Mouse (Mus musculus) liver, postnatal 0 days (tissue): ENCODE results near the gene Pawr. TPM values are rescaled to one million over a fixed set of nuclear protein-coding genes. Genes with fewer than 3 reads are reported as not detected.

Source experiments
- ATAC-seq: fragments of 200-750 bp; cut with Nextera tagmentation; 2 replicates; pipeline ENCODE4 v1.8.0; 2017; ENCODE audit warnings: mild to moderate bottlenecking, moderate library complexity
- DNase-seq: peaks from one replicate; pipeline ENCODE4 v3.0.0-alpha.2; 2016
- H3K27ac ChIP-seq: fragments of 300-500 bp; sonication (generic); 2 replicates; pipeline ENCODE4 v1.5.1; 2014; ENCODE audit warnings: antibody characterized with exemption, moderate library complexity, mild to moderate bottlenecking, low read depth
- H3K27me3 ChIP-seq: fragments of 300-500 bp; sonication (generic); 2 replicates; pipeline ENCODE4 v1.6.1; 2014; ENCODE audit warnings: low read length, control low read depth, mixed read lengths; ENCODE audit not compliant: insufficient read depth
- H3K36me3 ChIP-seq: fragments of 300-500 bp; sonication (generic); replicated peaks from 2 replicates; pipeline ENCODE4 v1.6.1; 2014; ENCODE audit warnings: mild to moderate bottlenecking, control low read depth, low read length, moderate library complexity, mixed read lengths; ENCODE audit not compliant: insufficient read depth
- H3K4me1 ChIP-seq: fragments of 300-500 bp; sonication (generic); 2 replicates; pipeline ENCODE4 v1.6.1; 2014; ENCODE audit warnings: antibody characterized with exemption, mild to moderate bottlenecking, control low read depth; ENCODE audit not compliant: insufficient read depth
- H3K4me2 ChIP-seq: fragments of 300-500 bp; sonication (generic); 2 replicates; pipeline ENCODE4 v1.6.1; 2014; ENCODE audit warnings: low read depth, mild to moderate bottlenecking, low read length, moderate library complexity, mixed read lengths
- H3K4me3 ChIP-seq: fragments of 300-500 bp; sonication (generic); 2 replicates; pipeline ENCODE4 v1.5.1; 2014; ENCODE audit warnings: low read depth, low read length
- H3K9ac ChIP-seq: fragments of 300-500 bp; sonication (generic); replicated peaks from 2 replicates; pipeline ENCODE4 v1.6.1; 2014; ENCODE audit warnings: mild to moderate bottlenecking, moderate library complexity
- H3K9me3 ChIP-seq: fragments of 300-500 bp; sonication (generic); 2 replicates; pipeline ENCODE4 v1.6.1; 2016; ENCODE audit warnings: mild to moderate bottlenecking, control low read depth, low read length, mixed read lengths
- CTCF ChIP-seq: sonication (generic); IDR thresholded peaks from 2 replicates; pipeline ENCODE4 v1.5.1; 2016; ENCODE audit warnings: antibody characterized with exemption, low read depth
- EP300 ChIP-seq: IDR thresholded peaks from 2 replicates; pipeline ENCODE4 v1.6.1; 2016; ENCODE audit warnings: antibody characterized with exemption, low read depth, mild to moderate bottlenecking
- WGBS: fragments of 180-500 bp; shearing (Covaris S2); extraction: QIAGEN DNeasy Blood & Tissue Kit; methylation state at CpG from one replicate; pipeline ENCODE4 v1.1.7; 2014; ENCODE audit not compliant: insufficient replicate concordance; 5-methylcytosine and 5-hydroxymethylcytosine counted together
- polyA plus RNA-seq: library from polyadenylated mRNA; unstranded; fragments of >200 nt; fragmentation: Nextera tagmentation; extraction: Ambion mirVana; gene quantifications from 2 replicates; pipeline ENCODE4 v1.2.1, GENCODE M21; 2015

The Pawr gene
- polyA plus RNA-seq, 1 experiment from 2014 or later: 3.5 TPM

DNA sequence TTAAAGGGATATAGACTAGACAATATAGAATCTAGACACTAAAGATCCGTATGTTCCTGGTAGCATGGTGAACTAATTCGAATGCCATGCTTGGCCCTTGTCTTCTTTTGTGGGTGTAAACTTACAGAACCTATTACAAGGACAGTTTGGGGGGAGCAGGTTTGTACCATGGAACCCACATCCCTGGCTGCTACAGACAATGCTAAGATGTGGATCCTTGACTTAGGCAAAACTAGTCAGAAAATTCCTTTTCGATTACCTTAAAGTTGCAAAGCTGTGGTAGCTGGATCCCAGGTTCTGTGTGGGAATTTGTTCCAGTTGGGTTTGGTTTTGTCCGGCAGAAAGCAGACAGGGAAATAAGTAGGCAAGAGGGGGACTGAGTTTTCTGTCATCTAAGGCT lies 118.5 kb downstream of the Pawr start:
- Histone ChIP-seq H3K27ac (no peak overlapping the region), H3K4me1 (peaks cover 9% of the 10 kb centered on the region), H3K27me3 (no peaks in the 10 kb centered on the region), H3K36me3 (no peaks in the 10 kb centered on the region), H3K4me2 (no peak overlapping the region), H3K9me3 (no peaks in the 10 kb centered on the region), H3K9ac (no peak overlapping the region), H3K4me3 (no peak overlapping the region)
- 80% methylated on average over 4 of the region's 4 CpGs for WGBS
- no peak for TF ChIP-seq CTCF
- TF ChIP-seq EP300: no peak
- ATAC-seq: no peak
- no peak for DNase-seq

DNA sequence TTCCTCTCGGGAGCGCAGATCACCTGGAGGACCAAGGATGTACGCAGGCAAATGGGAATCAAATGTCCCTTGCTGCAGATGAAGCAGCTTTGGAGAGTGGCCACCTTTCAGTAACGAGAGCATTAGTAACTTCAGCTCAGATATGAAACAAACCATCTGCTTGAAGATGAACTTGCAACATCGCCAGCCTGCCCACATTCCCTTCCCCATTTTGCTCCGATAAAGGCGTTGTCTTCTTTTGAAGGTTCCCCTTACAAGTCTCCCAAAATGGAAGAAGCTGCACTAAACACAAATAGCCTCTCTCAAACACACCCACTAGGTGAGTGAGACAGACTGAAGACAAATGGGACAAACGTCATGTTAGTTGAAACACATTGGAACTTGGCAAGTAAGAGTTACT lies 119.6 kb downstream of the Pawr start:
- H3K27ac ChIP-seq: no peak overlapping the region
- TF ChIP-seq CTCF: no peak
- TF ChIP-seq EP300: no peak
- no peak overlapping the region for H3K4me3 ChIP-seq
- no peak overlapping the region for H3K4me2 ChIP-seq
- no peaks in the 10 kb centered on the region for H3K27me3 ChIP-seq
- peaks cover 6% of the 10 kb centered on the region for H3K4me1 ChIP-seq
- DNase-seq (no peak), ATAC-seq (no peak)
- no peaks in the 10 kb centered on the region for H3K36me3 ChIP-seq
- 76% methylated on average over 8 of the region's 8 CpGs for WGBS
- no peak overlapping the region for H3K9ac ChIP-seq
- no peaks in the 10 kb centered on the region for H3K9me3 ChIP-seq

DNA sequence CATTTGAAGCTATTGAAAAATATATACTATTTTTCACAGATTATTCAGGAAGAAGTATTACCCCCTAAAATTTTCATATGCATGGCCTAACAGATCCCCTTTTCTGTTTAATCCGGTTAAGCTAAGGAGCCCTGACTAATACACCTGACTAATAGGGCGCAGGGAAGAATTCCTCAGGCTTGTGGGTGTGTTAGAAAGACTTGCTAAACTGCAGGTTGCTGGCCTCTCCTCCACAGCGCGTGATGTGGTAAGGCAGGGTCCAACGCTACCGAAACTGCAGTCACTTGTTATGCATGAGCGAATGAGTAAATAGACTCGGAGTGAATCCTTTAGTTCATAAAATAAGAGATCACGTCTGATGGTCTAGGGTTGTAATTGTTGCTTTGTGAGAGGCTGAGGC lies 120.5 kb downstream of the Pawr start:
- H3K4me1 ChIP-seq: peaks cover 2% of the 10 kb centered on the region; the same call in 1 of the 2 replicates
- H3K27ac ChIP-seq: no peak overlapping the region
- no peak for DNase-seq
- H3K9me3 ChIP-seq: no peaks in the 10 kb centered on the region
- no peak overlapping the region for H3K4me3 ChIP-seq
- 84% methylated on average over 9 of the region's 9 CpGs for WGBS
- TF ChIP-seq EP300: no peak
- TF ChIP-seq CTCF: no peak
- no peaks in the 10 kb centered on the region for H3K27me3 ChIP-seq
- H3K36me3 ChIP-seq: no peaks in the 10 kb centered on the region
- no peak for ATAC-seq
- no peak overlapping the region for H3K9ac ChIP-seq
- H3K4me2 ChIP-seq: no peak overlapping the region

DNA sequence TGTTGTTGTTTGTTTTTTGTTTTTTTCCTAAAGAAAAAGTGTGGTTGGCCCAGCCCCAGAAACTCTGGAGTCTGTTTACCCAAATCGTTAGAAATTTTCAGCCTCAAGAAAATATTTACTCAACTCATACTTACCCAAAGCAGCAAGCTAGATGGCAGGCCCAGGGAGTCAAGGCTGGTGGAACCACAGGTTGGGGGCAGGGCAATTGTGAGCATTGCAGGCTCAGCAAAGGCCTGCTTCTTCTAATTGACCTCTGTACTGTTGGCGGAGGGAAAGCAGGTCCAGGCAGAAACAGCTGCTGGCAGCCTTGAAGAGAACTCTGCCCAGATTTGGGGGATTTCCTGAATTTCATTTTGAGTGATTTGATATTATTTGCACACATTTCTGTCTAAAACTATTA lies 121.6 kb downstream of the Pawr start:
- H3K27ac ChIP-seq: no peak overlapping the region
- ATAC-seq (peak; percentile 74), DNase-seq (peak; percentile 54)
- 51% methylated on average over 2 of the region's 2 CpGs for WGBS
- H3K9me3 ChIP-seq: no peaks in the 10 kb centered on the region
- no peak for TF ChIP-seq CTCF
- no peak for TF ChIP-seq EP300
- no peak overlapping the region for H3K4me3 ChIP-seq
- H3K36me3 ChIP-seq: no peaks in the 10 kb centered on the region
- peaks cover 2% of the 10 kb centered on the region; the same call in 1 of the 2 replicates for H3K4me1 ChIP-seq
- H3K27me3 ChIP-seq: no peaks in the 10 kb centered on the region
- no peak overlapping the region for H3K4me2 ChIP-seq
- no peak overlapping the region for H3K9ac ChIP-seq

DNA sequence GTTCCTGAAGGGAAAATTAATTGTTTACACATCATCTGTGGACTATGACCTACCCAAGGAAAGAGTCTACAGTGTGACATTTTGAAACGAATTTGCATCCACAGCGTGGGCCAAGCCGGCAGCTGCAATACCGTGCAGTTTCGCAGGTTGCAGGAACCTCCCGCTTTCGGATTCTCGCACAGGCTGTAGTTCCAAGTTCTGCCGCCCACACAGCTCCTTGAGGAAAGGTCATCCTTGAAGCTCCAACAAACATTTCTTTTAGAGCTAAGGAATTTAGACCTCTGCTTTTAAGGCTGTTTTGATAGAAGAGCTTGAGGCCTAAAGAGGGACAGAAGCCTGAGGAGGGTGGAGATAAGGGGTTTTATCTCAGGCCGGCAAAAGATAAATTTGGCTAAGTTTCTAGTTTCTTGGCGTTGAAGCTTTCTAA lies 122.8 kb downstream of the Pawr start:
- peaks cover 2% of the 10 kb centered on the region; the same call in 1 of the 2 replicates for H3K4me1 ChIP-seq
- WGBS: 52% methylated on average over 11 of the region's 11 CpGs
- no peak overlapping the region for H3K4me3 ChIP-seq
- ATAC-seq (peak; percentile 40; the same call in 1 of the 2 replicates), DNase-seq (no peak)
- no peak overlapping the region for H3K27ac ChIP-seq
- H3K9ac ChIP-seq: no peak overlapping the region
- no peak for TF ChIP-seq EP300
- TF ChIP-seq CTCF: no peak
- no peak overlapping the region for H3K4me2 ChIP-seq
- H3K36me3 ChIP-seq: no peaks in the 10 kb centered on the region
- H3K27me3 ChIP-seq: no peaks in the 10 kb centered on the region
- H3K9me3 ChIP-seq: no peaks in the 10 kb centered on the region

DNA sequence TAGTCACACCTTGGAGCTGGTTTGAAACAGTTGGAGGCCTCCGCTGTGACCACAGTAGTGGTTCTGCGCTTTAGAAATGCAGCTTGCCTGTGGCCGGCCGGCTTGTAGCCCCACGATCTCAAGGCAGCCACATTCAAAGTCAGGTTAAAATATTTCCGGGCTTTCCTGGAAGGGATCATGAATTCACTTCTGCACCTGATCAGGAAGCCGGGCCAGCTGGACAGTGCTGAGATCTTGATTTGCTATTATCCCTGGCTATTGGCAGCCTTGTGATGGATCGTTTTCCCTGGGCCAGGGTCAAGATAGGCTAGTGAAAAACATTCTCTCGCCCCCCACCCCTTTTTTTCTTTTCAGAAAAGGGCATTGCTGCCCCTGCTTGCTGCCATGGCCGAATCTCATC lies 123.3 kb downstream of the Pawr start:
- TF ChIP-seq EP300: no peak
- TF ChIP-seq CTCF: no peak
- no peaks in the 10 kb centered on the region for H3K27me3 ChIP-seq
- no peak overlapping the region for H3K9ac ChIP-seq
- ATAC-seq: no peak
- H3K27ac ChIP-seq: no peak overlapping the region
- H3K4me1 ChIP-seq: peaks cover 2% of the 10 kb centered on the region; the same call in 1 of the 2 replicates
- no peak overlapping the region for H3K4me3 ChIP-seq
- H3K36me3 ChIP-seq: no peaks in the 10 kb centered on the region
- H3K4me2 ChIP-seq: no peak overlapping the region
- 77% methylated on average over 10 of the region's 10 CpGs for WGBS
- no peak for DNase-seq
- H3K9me3 ChIP-seq: no peaks in the 10 kb centered on the region

DNA sequence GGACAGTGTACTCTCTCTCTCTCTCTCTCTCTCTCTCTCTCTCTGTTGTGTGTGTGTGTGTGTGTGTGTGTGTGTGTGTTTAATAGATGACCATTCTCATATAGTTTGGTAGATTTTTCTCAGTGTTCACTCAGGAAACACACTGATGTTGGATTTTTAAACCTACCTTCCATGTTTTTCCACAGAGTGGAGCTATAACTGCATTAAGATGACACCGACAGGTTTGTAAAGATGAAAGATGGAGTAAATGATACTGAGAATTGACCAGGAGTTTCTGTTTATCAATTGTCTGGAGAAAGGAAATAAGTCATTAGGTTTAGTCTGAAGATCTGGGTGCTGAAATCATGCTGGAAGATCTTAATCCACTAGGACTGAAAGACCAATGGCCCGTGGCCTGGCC lies 124.0 kb downstream of the Pawr start:
- ATAC-seq (no peak), DNase-seq (no peak)
- Histone ChIP-seq H3K4me2 (no peak overlapping the region), H3K9ac (no peak overlapping the region), H3K27me3 (no peaks in the 10 kb centered on the region), H3K9me3 (no peaks in the 10 kb centered on the region), H3K27ac (no peak overlapping the region), H3K4me3 (no peak overlapping the region), H3K36me3 (no peaks in the 10 kb centered on the region), H3K4me1 (peaks cover 2% of the 10 kb centered on the region; the same call in 1 of the 2 replicates)
- 77% methylated on average over 2 of the region's 2 CpGs for WGBS
- TF ChIP-seq EP300: no peak
- peak; percentile 32; the same call in 1 of the 2 replicates for TF ChIP-seq CTCF
